Mouse (Mus musculus) kidney, embryonic 14.5 days (tissue): ENCODE measurements around the gene Prelp. TPM values are rescaled to one million over a fixed set of nuclear protein-coding genes. Genes with fewer than 3 reads are reported as not detected.
A peak's percentile ranks its signal among the peaks of the same experiment; 100 is the strongest.

Experiments used
- ATAC-seq: fragments of 200-750 bp; cut with Nextera tagmentation; 2 replicates; pipeline ENCODE4 v1.8.0; 2017; ENCODE audit warnings: moderate number of reproducible peaks, mild to moderate bottlenecking, moderate TSS enrichment, moderate library complexity; ENCODE audit not compliant: low FRiP score, low TSS enrichment
- H3K27ac ChIP-seq: fragments of 300-500 bp; sonication (generic); 2 replicates; pipeline ENCODE4 v1.5.1; 2014; ENCODE audit warnings: low read depth, mild to moderate bottlenecking, low read length, moderate library complexity, mixed read lengths
- H3K27me3 ChIP-seq: fragments of 300-500 bp; sonication (generic); 2 replicates; pipeline ENCODE4 v1.6.1; 2014; ENCODE audit warnings: mild to moderate bottlenecking, low read length; ENCODE audit not compliant: control insufficient read depth, insufficient read depth
- H3K36me3 ChIP-seq: fragments of 300-500 bp; sonication (generic); 2 replicates; pipeline ENCODE4 v1.6.1; 2014; ENCODE audit warnings: low read length, mixed read lengths; ENCODE audit not compliant: control insufficient read depth, insufficient read depth
- H3K4me1 ChIP-seq: fragments of 300-500 bp; sonication (generic); 2 replicates; pipeline ENCODE4 v1.6.1; 2014; ENCODE audit warnings: low read length, mixed read lengths; ENCODE audit not compliant: control insufficient read depth, insufficient read depth
- H3K4me2 ChIP-seq: fragments of 300-500 bp; sonication (generic); replicated peaks from 2 replicates; pipeline ENCODE4 v1.6.1; 2014; ENCODE audit warnings: low read depth, mild to moderate bottlenecking, low read length
- H3K4me3 ChIP-seq: fragments of 300-500 bp; sonication (generic); 2 replicates; pipeline ENCODE4 v1.5.1; 2014; ENCODE audit warnings: mild to moderate bottlenecking, low read length
- H3K9ac ChIP-seq: fragments of 300-500 bp; sonication (generic); 2 replicates; pipeline ENCODE4 v1.6.1; 2014; ENCODE audit warnings: low read depth, mild to moderate bottlenecking, low read length, moderate library complexity
- H3K9me3 ChIP-seq: fragments of 300-500 bp; sonication (generic); 2 replicates; pipeline ENCODE4 v1.6.1; 2016; ENCODE audit warnings: low read length; ENCODE audit not compliant: control insufficient read depth
- WGBS: fragments of 180-500 bp; shearing (Covaris S2); extraction: QIAGEN DNeasy Blood & Tissue Kit; methylation state at CpG from one replicate; pipeline ENCODE4 v1.1.7; 2014; 5-methylcytosine and 5-hydroxymethylcytosine counted together
- polyA plus RNA-seq: library from polyadenylated mRNA; unstranded; fragments of >200 nt; fragmentation: Nextera tagmentation; extraction: Ambion mirVana; gene quantifications from 2 replicates; pipeline ENCODE4 v1.2.1, GENCODE M21; 2014

Prelp gene
- polyA plus RNA-seq, 1 experiment from 2014 or later = 0.39 TPM

GRCm38 (mm10) chr1:133882283-133883217 is 38.7 kb downstream of the Prelp start:
- ATAC-seq = peak; percentile 55
- H3K9me3 ChIP-seq = no peaks in the 10 kb centered on the region
- WGBS = 34% methylated on average over 11 of the region's 11 CpGs
- H3K4me3 ChIP-seq = no peak overlapping the region
- H3K27ac ChIP-seq = no peak overlapping the region
- H3K4me1 ChIP-seq = peaks cover 37% of the 10 kb centered on the region
- H3K9ac ChIP-seq = no peak overlapping the region
- H3K27me3 ChIP-seq = no peaks in the 10 kb centered on the region
- no peaks in the 10 kb centered on the region for H3K36me3 ChIP-seq
- H3K4me2 ChIP-seq = no peak overlapping the region

- Histone ChIP-seq H3K27ac (no peak overlapping the region), H3K4me3 (no peak overlapping the region), H3K27me3 (no peaks in the 10 kb centered on the region), H3K36me3 (no peaks in the 10 kb centered on the region), H3K9me3 (no peaks in the 10 kb centered on the region), H3K4me2 (no peak overlapping the region), H3K4me1 (peaks cover 32% of the 10 kb centered on the region), H3K9ac (no peak overlapping the region)
- 36% methylated on average over 6 of the region's 6 CpGs for WGBS
- no peak for ATAC-seq
These were observed 39.4 kb downstream of the Prelp start for GRCm38 (mm10) chr1:133881813-133882212.

GRCm38 (mm10) chr1:133878825-133879423 is 42.3 kb downstream of the Prelp start:
- H3K27me3 ChIP-seq = no peaks in the 10 kb centered on the region
- 32% methylated on average over 12 of the region's 12 CpGs for WGBS
- H3K27ac ChIP-seq = peak overlapping the region; percentile 32; the same call in 1 of the 2 replicates
- no peaks in the 10 kb centered on the region for H3K36me3 ChIP-seq
- H3K4me2 ChIP-seq = 0 out of 2 replicates have a peak overlapping the region, but pooled peaks have one; percentile 5
- no peak overlapping the region for H3K9ac ChIP-seq
- H3K4me1 ChIP-seq = peaks cover 21% of the 10 kb centered on the region
- peak; percentile 73 for ATAC-seq
- H3K9me3 ChIP-seq = no peaks in the 10 kb centered on the region
- no peak overlapping the region for H3K4me3 ChIP-seq

GRCm38 (mm10) chr1:133876936-133877335 is 44.3 kb downstream of the Prelp start:
- WGBS = 67% methylated on average over 7 of the region's 7 CpGs
- peaks cover 21% of the 10 kb centered on the region; the same call in 1 of the 2 replicates for H3K4me1 ChIP-seq
- no peak for ATAC-seq

GRCm38 (mm10) chr1:133873086-133873813 is 48.0 kb downstream of the Prelp start:
- Histone ChIP-seq H3K9ac (no peak overlapping the region), H3K9me3 (no peaks in the 10 kb centered on the region), H3K4me2 (no peak overlapping the region), H3K27ac (no peak overlapping the region), H3K36me3 (no peaks in the 10 kb centered on the region), H3K4me3 (no peak overlapping the region), H3K27me3 (no peaks in the 10 kb centered on the region), H3K4me1 (peaks cover 11% of the 10 kb centered on the region; the same call in 1 of the 2 replicates)
- no peak for ATAC-seq
- WGBS = 84% methylated on average over 6 of the region's 6 CpGs

More at GRCm38 (mm10) chr1:133876936-133877335, 44.3 kb downstream of the Prelp start:
- H3K27me3 ChIP-seq = no peaks in the 10 kb centered on the region
- H3K9ac ChIP-seq = no peak overlapping the region
- H3K9me3 ChIP-seq = no peaks in the 10 kb centered on the region
- no peak overlapping the region for H3K4me2 ChIP-seq
- no peak overlapping the region for H3K27ac ChIP-seq
- H3K4me3 ChIP-seq = no peak overlapping the region
- no peaks in the 10 kb centered on the region for H3K36me3 ChIP-seq

- H3K4me3 ChIP-seq = no peak overlapping the region
- H3K36me3 ChIP-seq = no peaks in the 10 kb centered on the region
- WGBS = 87% methylated on average over 10 of the region's 10 CpGs
- no peaks in the 10 kb centered on the region for H3K27me3 ChIP-seq
- no peak overlapping the region for H3K9ac ChIP-seq
- ATAC-seq = no peak
- H3K27ac ChIP-seq = no peak overlapping the region
- H3K4me2 ChIP-seq = no peak overlapping the region
- H3K4me1 ChIP-seq = no peaks in the 10 kb centered on the region
- H3K9me3 ChIP-seq = no peaks in the 10 kb centered on the region
These were observed 50.0 kb downstream of the Prelp start for GRCm38 (mm10) chr1:133871241-133871640.

GRCm38 (mm10) chr1:133869221-133869620 is 52.0 kb downstream of the Prelp start:
- Histone ChIP-seq H3K9me3 (no peaks in the 10 kb centered on the region), H3K4me3 (no peak overlapping the region), H3K36me3 (no peaks in the 10 kb centered on the region), H3K27me3 (no peaks in the 10 kb centered on the region), H3K9ac (no peak overlapping the region), H3K27ac (no peak overlapping the region), H3K4me1 (no peaks in the 10 kb centered on the region), H3K4me2 (no peak overlapping the region)
- no peak for ATAC-seq
- WGBS = 22% methylated on average over 2 of the region's 2 CpGs

GRCm38 (mm10) chr1:133863257-133863997 is 57.8 kb downstream of the Prelp start:
- peak; percentile 65; the same call in 1 of the 2 replicates for ATAC-seq
- Histone ChIP-seq H3K9ac (no peak overlapping the region), H3K4me3 (no peak overlapping the region), H3K9me3 (no peaks in the 10 kb centered on the region), H3K27me3 (no peaks in the 10 kb centered on the region), H3K36me3 (no peaks in the 10 kb centered on the region), H3K4me1 (peaks cover 13% of the 10 kb centered on the region), H3K27ac (peak overlapping the region; percentile 57; the same call in 1 of the 2 replicates), H3K4me2 (no peak overlapping the region)
- 12% methylated on average over 10 of the region's 10 CpGs for WGBS
